ENCODE assay signal across 8 mouse cellular contexts in genomic region chr14:62331866-62332619, GRCm38 (mm10). TPM values are rescaled to one million over a fixed set of nuclear protein-coding genes. Genes with fewer than 3 reads are reported as not detected.
DNase-seq lines count a peak whose midpoint lies in the region; ATAC-seq and TF ChIP-seq lines count a peak whose summit lies in the region.

No protein-coding gene starts in this region.

- no peak for TF ChIP-seq POLR2A in ES-Bruce4 (IDR thresholded peaks at IDR 0.05; ENCODE audit: insufficient read depth, low read length)
- TF ChIP-seq POLR2A in lung, adult 2 months (IDR thresholded peaks at IDR 0.05; ENCODE audit: borderline replicate concordance, extremely low read depth, low read depth, low read length), result 0 out of 2 replicates have a peak, but pooled peaks have one; percentile 18

- 0 out of 2 replicates have a peak, but pooled peaks have one; percentile 14 for TF ChIP-seq EP300 in ES-Bruce4 (IDR thresholded peaks at IDR 0.05; ENCODE audit: insufficient read depth, low read depth, low read length)

- no peaks in the 10 kb centered on the region for H3K36me3 ChIP-seq in ES-Bruce4 (ENCODE audit: control insufficient read depth, insufficient read depth, low read length, poor library complexity, severe bottlenecking)
- H3K36me3 ChIP-seq in forebrain, embryonic 14.5 days (ENCODE audit: control insufficient read depth, insufficient read depth, low read length), result no peaks in the 10 kb centered on the region

- under 1% methylated on average over 61 of the region's 62 CpGs for WGBS in forebrain, embryonic 14.5 days
- WGBS in lung, adult 2 months, result under 1% methylated on average over 62 of the region's 62 CpGs

- H3K9me3 ChIP-seq in ES-Bruce4 (replicated peaks; ENCODE audit: control insufficient read depth, insufficient read depth, low read length, poor library complexity, severe bottlenecking), result no peaks in the 10 kb centered on the region
- H3K9me3 ChIP-seq in forebrain, embryonic 14.5 days (replicated peaks; ENCODE audit: control insufficient read depth, low read length), result no peaks in the 10 kb centered on the region

- peak overlapping the region; percentile 86 for H3K4me3 ChIP-seq in ES-Bruce4 (ENCODE audit: low read depth, low read length)
- H3K4me3 ChIP-seq in forebrain, embryonic 14.5 days (ENCODE audit: low read depth, low read length), result peak overlapping the region; percentile 72
- peak overlapping the region; percentile 97 for H3K4me3 ChIP-seq in lung, adult 2 months (replicated peaks; ENCODE audit: extremely low read depth, low read depth, low read length)

- peak overlapping the region; percentile 85 for H3K9ac ChIP-seq in ES-Bruce4 (ENCODE audit: low read depth, poor library complexity, severe bottlenecking)
- H3K9ac ChIP-seq in forebrain, embryonic 14.5 days (ENCODE audit: low read length), result peak overlapping the region; percentile 76

- intact Hi-C loops in heart, postnatal 25 days (cut with DNase I), result loop anchor here (2.0 to 10.0 kb wide), 4 partner anchors 45 to 757 kb away; partner anchors contain the start of gene Gucy1b2

- peaks cover 2% of the 10 kb centered on the region for H3K4me1 ChIP-seq in ES-Bruce4 (ENCODE audit: control insufficient read depth, insufficient read depth, low read length)
- peaks cover 13% of the 10 kb centered on the region; the same call in 1 of the 2 replicates for H3K4me1 ChIP-seq in forebrain, embryonic 14.5 days (ENCODE audit: control insufficient read depth, insufficient read depth, low read length)
- H3K4me1 ChIP-seq in lung, adult 2 months (ENCODE audit: control insufficient read depth, insufficient read depth, low read length), result no peaks in the 10 kb centered on the region; the same call in 1 of the 2 replicates

- peak overlapping the region; percentile 90 for H3K27ac ChIP-seq in ES-Bruce4 (ENCODE audit: insufficient read depth, low read length)
- H3K27ac ChIP-seq in forebrain, embryonic 14.5 days (ENCODE audit: low read depth, low read length), result peak overlapping the region; percentile 83

- TF ChIP-seq CTCF in ES-Bruce4 (IDR thresholded peaks at IDR 0.05; ENCODE audit: low read depth, low read length), result no peak
- TF ChIP-seq CTCF in lung, adult 2 months (IDR thresholded peaks at IDR 0.05; ENCODE audit: insufficient read depth, low read length), result no peak

- peak; percentile 93 for DNase-seq in forebrain, embryonic 14.5 days (ENCODE audit: low spot score)
- DNase-seq in heart, postnatal 25 days (ENCODE audit: low spot score), result peak; percentile 77
- DNase-seq in layer of hippocampus, adult 18-20 months (ENCODE audit: low spot score in 2 of 2), result peak; percentile 72 to 88
- peak; percentile 86 for DNase-seq in lung, adult 2 months
- DNase-seq in thymus, adult 18-20 months, result peak; percentile 73 to 79

- peak; percentile 97 for ATAC-seq in cerebellum, adult (ENCODE audit: insufficient number of reproducible peaks, low FRiP score, low TSS enrichment)
- ATAC-seq in forebrain, embryonic 14.5 days, result peak; percentile 84
- peak; percentile 69 for ATAC-seq in neutrophil, adult 5-6 weeks (ENCODE audit: extremely low read depth, insufficient number of reproducible peaks, low FRiP score, poor library complexity, severe bottlenecking)

- H3K4me2 ChIP-seq in forebrain, embryonic 14.5 days (ENCODE audit: low read length), result peak overlapping the region; percentile 78

- no peaks in the 10 kb centered on the region for H3K27me3 ChIP-seq in ES-Bruce4 (ENCODE audit: control insufficient read depth, insufficient read depth, low read length, poor library complexity, severe bottlenecking)
- H3K27me3 ChIP-seq in forebrain, embryonic 14.5 days (replicated peaks; ENCODE audit: control insufficient read depth, insufficient read depth, low read length), result no peaks in the 10 kb centered on the region

RNA-seq across cellular contexts. Expression of gene Dleu7, which starts 39.2 kb away (rescaled TPM):
- polyA plus RNA-seq in ES-Bruce4 (2011; ENCODE audit: insufficient read depth, insufficient read length, low read depth, missing spikeins), result 0.46 TPM in 1 of 2 replicates, not detected in the other
- 24.3 and 28.2 TPM in 2 replicates for polyA plus RNA-seq in forebrain, embryonic 14.5 days (2014; fragmentation: Nextera tagmentation; extraction: Ambion mirVana)
- total RNA-seq in heart, postnatal 25 days (2021), result under 1 TPM in 1 of 2 experiments, not detected in 1; 0.20 TPM
- total RNA-seq in layer of hippocampus, adult 18-20 months (2021), result 1 to 10 TPM; 4.6 to 6.4 TPM
- polyA plus RNA-seq in lung, adult 2 months (2012; rRNA removed), result not detected in 2 replicates
- not detected in 2 replicates for total RNA-seq in neutrophil, adult 5-6 weeks (2017)

RNA-seq across cellular contexts. Expression of gene Rnaseh2b, which starts 39.7 kb away (rescaled TPM):
- polyA plus RNA-seq in ES-Bruce4 (2011; ENCODE audit: insufficient read depth, insufficient read length, low read depth, missing spikeins), result 74.1 and 75.0 TPM in 2 replicates
- polyA plus RNA-seq in forebrain, embryonic 14.5 days (2014; fragmentation: Nextera tagmentation; extraction: Ambion mirVana), result 79.6 and 82.6 TPM in 2 replicates
- 10 to 100 TPM in 1 of 2 experiments, 1 to 10 TPM in 1; 9.9 to 11.1 TPM for total RNA-seq in heart, postnatal 25 days (2021)
- total RNA-seq in layer of hippocampus, adult 18-20 months (2021), result 10 to 100 TPM; 11.2 to 11.8 TPM
- polyA plus RNA-seq in lung, adult 2 months (2012; rRNA removed), result 2.0 and 2.6 TPM in 2 replicates
- total RNA-seq in neutrophil, adult 5-6 weeks (2017), result 7.6 and 8.8 TPM in 2 replicates

Comparison
In these comparisons a context has a peak if more than half of its experiments do, and no peak if none do; other contexts are left out.
1. Peak in every context shown above with its lines: DNase-seq, ATAC-seq, H3K4me3 ChIP-seq and H3K27ac ChIP-seq.